Mouse (Mus musculus) hindbrain, embryonic 14.5 days (tissue): ENCODE results near the gene Gucy2d. TPM values are rescaled to one million over a fixed set of nuclear protein-coding genes. Genes with fewer than 3 reads are reported as not detected.

Experiments used
- ATAC-seq: fragments of 200-750 bp; cut with Nextera tagmentation; 2 replicates; pipeline ENCODE4 v1.8.0; 2017; ENCODE audit warnings: moderate number of reproducible peaks, mild to moderate bottlenecking, moderate TSS enrichment, moderate library complexity; ENCODE audit not compliant: low FRiP score
- DNase-seq: peaks from one replicate; pipeline ENCODE4 v3.0.0-alpha.2; 2015; ENCODE audit warnings: low spot score
- H3K27ac ChIP-seq: fragments of 300-500 bp; sonication (generic); 2 replicates; pipeline ENCODE4 v1.5.1; 2014; ENCODE audit warnings: mild to moderate bottlenecking, moderate library complexity
- H3K27me3 ChIP-seq: fragments of 300-500 bp; sonication (generic); 2 replicates; pipeline ENCODE4 v1.6.1; 2014; ENCODE audit warnings: mild to moderate bottlenecking, low read length, mixed read lengths; ENCODE audit not compliant: control insufficient read depth, insufficient read depth
- H3K36me3 ChIP-seq: fragments of 300-500 bp; sonication (generic); replicated peaks from 2 replicates; pipeline ENCODE4 v1.6.1; 2014; ENCODE audit not compliant: control insufficient read depth, insufficient read depth
- H3K4me1 ChIP-seq: fragments of 300-500 bp; sonication (generic); replicated peaks from 2 replicates; pipeline ENCODE4 v1.6.1; 2014; ENCODE audit warnings: antibody characterized with exemption, low read length, mixed read lengths; ENCODE audit not compliant: control insufficient read depth, insufficient read depth
- H3K4me2 ChIP-seq: fragments of 300-500 bp; sonication (generic); replicated peaks from 2 replicates; pipeline ENCODE4 v1.6.1; 2014; ENCODE audit warnings: mild to moderate bottlenecking, moderate library complexity
- H3K4me3 ChIP-seq: fragments of 300-500 bp; sonication (generic); replicated peaks from 2 replicates; pipeline ENCODE4 v1.5.1; 2014; ENCODE audit warnings: mild to moderate bottlenecking, low read length
- H3K9ac ChIP-seq: fragments of 300-500 bp; sonication (generic); 2 replicates; pipeline ENCODE4 v1.6.1; 2014
- H3K9me3 ChIP-seq: fragments of 300-500 bp; sonication (generic); 2 replicates; pipeline ENCODE4 v1.6.1; 2016; ENCODE audit warnings: low read length; ENCODE audit not compliant: control insufficient read depth
- WGBS: fragments of 180-500 bp; shearing (Covaris S2); extraction: QIAGEN DNeasy Blood & Tissue Kit; methylation state at CpG from one replicate; pipeline ENCODE4 v1.1.7; 2014; 5-methylcytosine and 5-hydroxymethylcytosine counted together
- polyA plus RNA-seq: library from polyadenylated mRNA; unstranded; fragments of >200 nt; fragmentation: Nextera tagmentation; extraction: Ambion mirVana; gene quantifications from 2 replicates; pipeline ENCODE4 v1.2.1, GENCODE M21; 2014

Gene Gucy2d
- polyA plus RNA-seq, 1 experiment from 2014 or later = 0.19 TPM

DNA sequence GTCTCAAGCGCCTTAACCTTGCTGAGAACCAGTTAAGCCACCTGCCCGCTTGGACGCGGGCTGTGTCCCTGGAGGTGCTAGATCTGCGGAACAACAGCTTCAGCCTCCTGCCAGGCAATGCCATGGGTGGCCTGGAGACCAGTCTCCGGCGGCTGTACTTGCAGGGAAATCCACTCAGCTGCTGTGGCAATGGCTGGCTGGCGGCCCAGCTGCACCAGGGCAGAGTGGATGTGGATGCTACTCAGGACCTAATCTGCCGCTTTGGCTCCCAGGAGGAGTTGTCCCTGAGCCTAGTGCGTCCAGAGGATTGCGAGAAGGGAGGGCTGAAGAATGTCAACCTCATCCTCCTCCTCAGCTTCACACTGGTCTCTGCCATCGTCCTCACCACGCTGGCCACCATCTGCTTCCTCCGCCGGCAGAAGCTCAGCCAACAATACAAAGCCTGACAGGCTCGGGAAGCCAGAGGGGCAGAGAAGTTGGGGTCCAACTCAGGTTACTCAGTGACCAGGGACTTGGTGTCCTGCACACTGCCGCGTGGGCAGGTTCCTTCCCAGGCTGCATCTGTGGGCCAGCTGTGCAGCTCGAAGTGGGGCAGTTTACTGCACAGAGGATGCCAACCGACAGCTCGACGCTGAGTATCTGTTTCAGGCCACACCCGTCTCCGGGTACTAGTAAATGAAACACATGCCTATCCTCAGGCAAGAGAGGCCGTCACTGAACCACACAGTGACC, 59.5 kb downstream of the Gucy2d start:
- H3K36me3 ChIP-seq = no peaks in the 10 kb centered on the region
- H3K4me1 ChIP-seq = peaks cover 12% of the 10 kb centered on the region; the same call in 1 of the 2 replicates
- no peaks in the 10 kb centered on the region for H3K27me3 ChIP-seq
- WGBS = 74% methylated on average over 25 of the region's 25 CpGs
- no peak overlapping the region for H3K9ac ChIP-seq
- ATAC-seq = no peak
- no peak overlapping the region for H3K4me3 ChIP-seq
- no peak overlapping the region for H3K27ac ChIP-seq
- no peak overlapping the region for H3K4me2 ChIP-seq
- DNase-seq = no peak
- H3K9me3 ChIP-seq = no peaks in the 10 kb centered on the region

DNA sequence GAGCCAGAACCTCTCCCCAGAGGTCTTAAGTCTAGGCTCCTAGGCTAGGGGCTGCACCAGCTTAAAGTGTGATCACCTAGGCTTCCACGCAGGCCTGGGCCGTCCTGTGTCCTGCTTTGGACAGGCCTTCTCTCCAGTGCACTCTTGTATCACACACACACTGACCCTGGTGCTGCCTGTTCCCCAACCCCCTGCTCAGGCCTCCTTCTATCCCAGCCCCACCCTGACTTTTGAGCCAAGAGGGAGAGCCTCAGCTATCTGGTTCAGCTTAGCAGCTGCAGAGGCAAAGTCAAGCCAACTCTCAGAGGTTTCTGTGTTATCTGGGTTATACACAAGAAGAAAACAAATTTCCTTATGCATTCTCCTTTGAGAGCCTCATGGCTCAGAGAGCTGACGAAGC, 60.3 kb downstream of the Gucy2d start:
- Histone ChIP-seq H3K4me3 (no peak overlapping the region), H3K9me3 (no peaks in the 10 kb centered on the region), H3K27me3 (no peaks in the 10 kb centered on the region), H3K4me2 (no peak overlapping the region), H3K36me3 (no peaks in the 10 kb centered on the region), H3K9ac (no peak overlapping the region), H3K4me1 (peaks cover 17% of the 10 kb centered on the region; the same call in 1 of the 2 replicates), H3K27ac (no peak overlapping the region)
- DNase-seq (no peak), ATAC-seq (no peak)
- WGBS = 89% methylated on average over 3 of the region's 3 CpGs

DNA sequence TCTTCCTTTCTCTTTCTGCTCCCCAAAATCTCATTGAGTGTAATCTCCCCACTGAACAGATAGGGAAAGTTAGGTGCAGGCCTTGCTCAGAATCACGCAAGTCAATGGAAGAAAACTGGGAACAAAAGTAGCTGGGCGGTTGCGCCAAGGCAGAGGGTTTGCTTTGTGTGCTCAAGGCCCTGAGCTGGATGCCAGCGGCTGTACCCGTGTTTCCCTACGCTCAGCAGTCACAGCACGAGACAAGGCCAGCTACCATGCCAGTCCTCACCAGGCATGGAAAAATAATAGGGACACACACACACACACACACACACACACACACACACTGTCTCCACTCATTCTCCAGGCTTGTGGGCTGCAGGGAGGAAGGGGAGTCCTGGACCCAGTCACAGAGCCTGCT, 60.9 kb downstream of the Gucy2d start:
- DNase-seq (no peak), ATAC-seq (no peak)
- Histone ChIP-seq H3K4me3 (no peak overlapping the region), H3K27ac (no peak overlapping the region), H3K4me1 (peaks cover 17% of the 10 kb centered on the region; the same call in 1 of the 2 replicates), H3K9ac (no peak overlapping the region), H3K9me3 (no peaks in the 10 kb centered on the region), H3K4me2 (no peak overlapping the region), H3K36me3 (no peaks in the 10 kb centered on the region), H3K27me3 (no peaks in the 10 kb centered on the region)
- WGBS = 80% methylated on average over 7 of the region's 7 CpGs

DNA sequence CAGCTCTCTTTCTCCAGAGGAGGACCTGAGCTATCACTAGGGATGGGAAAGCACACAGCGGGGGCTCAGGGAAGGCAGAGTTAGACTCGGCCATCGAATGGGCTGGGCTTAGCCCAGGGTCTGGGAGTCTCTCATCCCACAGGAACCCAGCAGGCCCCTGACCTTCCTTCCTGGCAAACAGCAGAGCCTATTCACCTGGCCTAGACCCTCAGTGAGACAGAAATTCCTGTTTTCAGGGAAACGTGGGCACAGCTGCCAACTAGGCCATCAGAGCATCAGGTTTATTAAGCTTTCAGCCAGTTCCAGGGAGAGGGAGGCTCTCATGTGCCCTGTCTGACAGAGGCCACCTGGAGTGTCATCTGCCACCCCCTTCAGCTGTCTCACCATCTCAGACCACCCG, 62.7 kb downstream of the Gucy2d start:
- H3K27ac ChIP-seq = no peak overlapping the region
- no peaks in the 10 kb centered on the region for H3K36me3 ChIP-seq
- H3K27me3 ChIP-seq = no peaks in the 10 kb centered on the region
- no peak for ATAC-seq
- 42% methylated on average over 5 of the region's 5 CpGs for WGBS
- H3K4me3 ChIP-seq = no peak overlapping the region
- no peak for DNase-seq
- H3K9me3 ChIP-seq = no peaks in the 10 kb centered on the region
- no peak overlapping the region for H3K4me2 ChIP-seq
- H3K4me1 ChIP-seq = peaks cover 17% of the 10 kb centered on the region; the same call in 1 of the 2 replicates
- H3K9ac ChIP-seq = no peak overlapping the region

DNA sequence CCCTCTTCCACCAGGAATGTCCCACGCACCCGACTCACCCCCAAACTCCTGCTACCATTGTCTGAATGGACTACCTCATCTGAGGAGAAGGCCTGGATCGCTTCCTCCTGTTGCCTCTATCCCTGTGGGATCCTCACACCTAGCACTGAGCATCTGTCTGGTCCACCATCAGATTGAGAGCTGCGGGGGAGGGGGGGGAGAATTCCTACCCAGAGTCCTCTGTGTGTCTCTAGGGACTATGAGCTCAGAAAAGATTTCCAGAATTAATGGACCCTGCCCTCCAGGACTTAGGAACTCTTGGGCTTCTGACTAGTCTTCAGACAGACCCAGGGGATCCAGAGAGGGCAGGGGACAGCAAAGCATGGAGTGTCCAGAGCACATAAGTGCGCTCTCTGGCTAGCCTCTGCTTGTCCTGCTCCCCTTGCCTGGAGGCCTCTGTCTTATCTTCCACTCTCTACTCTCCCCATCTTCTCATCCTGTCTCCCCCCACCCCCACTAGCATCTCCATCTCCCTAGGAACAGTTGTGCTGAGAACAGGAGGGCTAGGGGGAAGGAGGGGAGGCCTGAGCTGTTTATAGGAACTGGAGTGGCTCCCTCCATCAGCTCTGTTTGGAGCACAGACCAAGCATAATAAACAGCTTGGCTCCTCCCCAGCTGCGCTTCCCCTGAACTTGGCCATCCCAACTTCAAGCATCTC, 63.9 kb downstream of the Gucy2d start:
- peaks cover 17% of the 10 kb centered on the region; the same call in 1 of the 2 replicates for H3K4me1 ChIP-seq
- H3K4me3 ChIP-seq = no peak overlapping the region
- H3K36me3 ChIP-seq = no peaks in the 10 kb centered on the region
- no peaks in the 10 kb centered on the region for H3K9me3 ChIP-seq
- H3K27ac ChIP-seq = no peak overlapping the region
- no peak overlapping the region for H3K9ac ChIP-seq
- WGBS = 65% methylated on average over 6 of the region's 6 CpGs
- no peak overlapping the region for H3K4me2 ChIP-seq
- no peaks in the 10 kb centered on the region for H3K27me3 ChIP-seq
- ATAC-seq (no peak), DNase-seq (no peak)

DNA sequence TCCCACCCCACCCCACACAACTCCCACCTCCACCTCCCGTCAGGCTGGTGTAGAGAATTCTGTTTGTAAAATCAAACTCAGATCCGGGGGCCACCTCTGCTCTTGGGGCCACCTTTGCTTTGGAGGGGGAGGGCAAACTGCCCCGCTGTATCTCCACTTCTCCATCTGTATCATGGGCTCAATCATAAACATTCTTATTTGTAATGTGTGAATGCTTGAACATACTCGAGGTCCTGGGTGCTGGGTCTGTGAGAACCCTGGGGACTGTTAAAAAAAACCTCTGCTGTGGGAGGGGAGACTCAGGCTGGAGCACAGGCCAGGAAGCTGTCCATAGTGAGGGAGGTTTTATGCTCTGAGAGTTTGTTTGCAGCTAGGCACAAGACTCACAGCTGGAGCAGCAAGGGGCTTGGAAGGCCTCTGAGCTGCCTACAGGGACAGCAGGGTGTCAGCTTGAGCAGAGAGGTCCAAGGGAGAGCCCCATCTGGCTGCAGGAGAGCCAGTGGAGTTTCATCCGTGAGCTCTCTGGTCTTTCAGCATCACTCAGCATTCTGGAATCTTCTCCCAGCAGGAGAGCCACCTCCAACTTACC, 64.6 kb downstream of the Gucy2d start:
- 42% methylated on average over 5 of the region's 5 CpGs for WGBS
- no peak for ATAC-seq
- no peak overlapping the region for H3K27ac ChIP-seq

DNA sequence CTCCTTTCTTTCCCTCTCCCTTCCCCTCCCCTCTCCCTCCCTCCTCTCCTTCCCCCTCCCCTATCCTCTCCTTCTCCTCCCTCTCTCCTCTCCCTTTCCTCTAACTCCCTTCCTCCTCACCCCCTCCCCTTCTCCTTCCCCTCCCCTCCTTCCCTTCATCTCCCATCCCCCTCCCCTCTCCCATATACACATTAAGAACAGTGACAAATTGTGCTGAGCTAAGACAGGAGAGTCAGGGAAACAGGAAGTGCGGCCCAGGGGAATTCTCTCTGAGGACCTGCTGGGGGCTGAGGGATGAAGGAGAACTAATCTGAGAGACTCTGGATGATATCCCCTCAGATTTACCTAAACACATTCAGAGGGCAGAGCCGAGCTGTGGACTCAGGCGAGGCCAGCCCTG, 65.4 kb downstream of the Gucy2d start:
- Histone ChIP-seq H3K4me1 (peaks cover 17% of the 10 kb centered on the region; the same call in 1 of the 2 replicates), H3K9me3 (no peaks in the 10 kb centered on the region), H3K4me3 (no peak overlapping the region), H3K27me3 (no peaks in the 10 kb centered on the region), H3K9ac (no peak overlapping the region), H3K36me3 (no peaks in the 10 kb centered on the region), H3K4me2 (no peak overlapping the region), H3K27ac (no peak overlapping the region)
- WGBS = 28% methylated on average over 3 of the region's 3 CpGs
- no peak for DNase-seq
- ATAC-seq = no peak

More for the DNA sequence above, 64.6 kb downstream of the Gucy2d start:
- DNase-seq = no peak
- Histone ChIP-seq H3K9me3 (no peaks in the 10 kb centered on the region), H3K4me3 (no peak overlapping the region), H3K4me1 (peaks cover 17% of the 10 kb centered on the region; the same call in 1 of the 2 replicates), H3K36me3 (no peaks in the 10 kb centered on the region), H3K9ac (no peak overlapping the region), H3K27me3 (no peaks in the 10 kb centered on the region), H3K4me2 (no peak overlapping the region)

DNA sequence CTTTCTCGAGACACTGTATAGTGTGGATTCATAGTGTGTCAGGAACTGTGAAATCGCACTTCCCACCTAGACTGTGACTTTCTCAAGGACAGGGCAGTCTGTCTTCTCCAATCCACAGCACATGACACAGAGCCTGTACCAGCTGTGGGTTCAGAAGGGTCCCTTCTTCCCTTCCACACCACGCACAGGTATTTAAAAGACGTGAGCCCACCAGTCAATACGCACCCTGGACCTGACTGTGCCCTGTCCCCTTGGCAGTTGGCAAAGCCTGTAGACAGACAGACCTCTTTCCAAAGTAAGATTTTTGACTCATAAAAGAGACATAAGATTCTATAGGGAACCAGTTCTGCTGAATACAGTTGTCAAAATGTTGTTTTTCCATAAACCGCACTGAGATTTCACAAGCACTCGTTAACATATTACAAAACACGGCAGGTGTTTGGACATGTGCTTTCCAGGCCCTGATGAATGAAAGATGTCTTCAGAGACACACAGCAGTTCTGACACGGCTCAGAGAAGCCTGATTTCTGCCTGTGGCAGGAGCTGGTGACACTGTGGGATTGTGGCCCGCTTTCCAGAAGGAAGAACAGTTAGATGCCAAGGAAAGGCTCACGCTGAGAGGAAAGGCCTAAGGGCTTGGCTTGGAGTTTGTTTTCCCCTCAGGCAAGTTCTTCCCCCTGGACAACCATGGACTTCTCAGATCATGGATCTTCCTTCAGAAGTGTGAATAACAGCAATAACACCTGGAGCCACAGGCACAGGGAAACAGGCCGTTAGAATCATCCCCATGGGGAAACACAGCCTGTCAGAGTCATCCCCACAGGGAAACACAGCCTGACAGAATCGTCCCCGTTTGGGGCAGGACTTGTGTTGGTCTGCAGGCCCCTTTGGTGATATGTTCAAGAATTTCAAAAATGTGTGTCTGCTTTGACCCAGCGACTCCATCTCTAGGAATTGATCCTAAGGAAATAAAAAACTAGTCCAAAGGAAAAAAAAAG, 71.0 kb downstream of the Gucy2d start:
- whole genome bisulfite sequencing = 73% methylated on average over 15 of the region's 15 CpGs
- DNase-seq (no peak), ATAC-seq (no peak)
- no peak overlapping the region for H3K9ac ChIP-seq
- no peak overlapping the region for H3K4me3 ChIP-seq
- no peaks in the 10 kb centered on the region for H3K27me3 ChIP-seq
- H3K27ac ChIP-seq = no peak overlapping the region
- no peaks in the 10 kb centered on the region for H3K9me3 ChIP-seq
- H3K4me2 ChIP-seq = no peak overlapping the region
- H3K36me3 ChIP-seq = no peaks in the 10 kb centered on the region
- H3K4me1 ChIP-seq = no peaks in the 10 kb centered on the region
